Mouse (Mus musculus) megakaryocyte, embryonic 14.5 days (primary cell): ENCODE results near the gene Kcnb1. TPM values are rescaled to one million over a fixed set of nuclear protein-coding genes. Genes with fewer than 3 reads are reported as not detected.

ENCODE experiments used
- H3K27me3 ChIP-seq: replicated peaks from 2 replicates; pipeline ENCODE3; 2012; ENCODE audit warnings: inconsistent platforms
- H3K36me3 ChIP-seq: replicated peaks from 2 replicates; pipeline ENCODE3; 2012; ENCODE audit warnings: low read length, inconsistent platforms, mixed read lengths
- H3K4me1 ChIP-seq: 2 replicates; pipeline ENCODE4 v1.6.1; 2012; ENCODE audit warnings: inconsistent platforms
- H3K4me3 ChIP-seq: replicated peaks from 2 replicates; pipeline ENCODE3; 2012; ENCODE audit warnings: moderate library complexity, mild to moderate bottlenecking, inconsistent platforms
- H3K9me3 ChIP-seq: 2 replicates; pipeline ENCODE4 v1.6.1; 2012; ENCODE audit warnings: inconsistent platforms
- FLI1 ChIP-seq: IDR thresholded peaks from 2 replicates; pipeline ENCODE4 v1.6.1; 2012; ENCODE audit warnings: low read length, inconsistent platforms, mixed read lengths
- GATA1 ChIP-seq: IDR thresholded peaks from 3 replicates; pipeline ENCODE4 v1.6.1; 2012; ENCODE audit warnings: mixed read lengths, low read length, inconsistent platforms, borderline replicate concordance
- polyA plus RNA-seq: library from polyadenylated mRNA; stranded (reverse); fragments of >175 nt; gene quantifications from 2 replicates; pipeline ENCODE4 v1.2.3, GENCODE M21; 2012; ENCODE audit warnings: low replicate concordance; ENCODE audit not compliant: insufficient read depth

Kcnb1 gene
- polyA plus RNA-seq, 1 experiment: 0.02 TPM

DNA sequence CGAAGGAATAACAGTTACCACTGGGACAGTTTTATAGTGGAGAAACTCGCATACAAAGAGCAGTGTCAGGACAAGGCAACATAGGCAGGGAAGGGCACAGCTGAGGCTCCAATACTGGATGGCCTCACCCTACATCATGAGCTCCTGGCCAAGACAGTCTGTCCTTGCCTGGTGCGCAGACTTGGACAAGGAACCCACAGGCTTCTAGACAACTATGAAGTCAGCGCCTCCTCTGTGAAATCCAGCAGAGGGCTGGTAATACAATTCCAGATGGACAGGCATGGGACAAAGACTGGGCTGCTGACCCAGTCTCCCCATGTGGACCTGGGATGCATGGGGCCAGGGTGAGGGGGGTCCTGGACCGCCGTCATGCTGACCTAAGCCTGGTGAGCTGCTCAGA is 34.2 kb upstream of the Kcnb1 start:
- Histone ChIP-seq H3K27me3 (peaks cover 74% of the 10 kb centered on the region), H3K9me3 (peaks cover 5% of the 10 kb centered on the region; the same call in 1 of the 2 replicates), H3K36me3 (no peaks in the 10 kb centered on the region), H3K4me1 (peaks cover 8% of the 10 kb centered on the region), H3K4me3 (no peak overlapping the region)
- TF ChIP-seq GATA1: no peak
- TF ChIP-seq FLI1: no peak

GRCm38 (mm10) chr2:167222152-167222551 is 32.2 kb upstream of the Kcnb1 start:
- H3K4me1 ChIP-seq: peaks cover 10% of the 10 kb centered on the region
- peaks cover 6% of the 10 kb centered on the region; the same call in 1 of the 2 replicates for H3K9me3 ChIP-seq
- no peak for TF ChIP-seq FLI1
- no peak for TF ChIP-seq GATA1
- H3K27me3 ChIP-seq: peaks cover 65% of the 10 kb centered on the region
- no peaks in the 10 kb centered on the region for H3K36me3 ChIP-seq
- no peak overlapping the region for H3K4me3 ChIP-seq

DNA sequence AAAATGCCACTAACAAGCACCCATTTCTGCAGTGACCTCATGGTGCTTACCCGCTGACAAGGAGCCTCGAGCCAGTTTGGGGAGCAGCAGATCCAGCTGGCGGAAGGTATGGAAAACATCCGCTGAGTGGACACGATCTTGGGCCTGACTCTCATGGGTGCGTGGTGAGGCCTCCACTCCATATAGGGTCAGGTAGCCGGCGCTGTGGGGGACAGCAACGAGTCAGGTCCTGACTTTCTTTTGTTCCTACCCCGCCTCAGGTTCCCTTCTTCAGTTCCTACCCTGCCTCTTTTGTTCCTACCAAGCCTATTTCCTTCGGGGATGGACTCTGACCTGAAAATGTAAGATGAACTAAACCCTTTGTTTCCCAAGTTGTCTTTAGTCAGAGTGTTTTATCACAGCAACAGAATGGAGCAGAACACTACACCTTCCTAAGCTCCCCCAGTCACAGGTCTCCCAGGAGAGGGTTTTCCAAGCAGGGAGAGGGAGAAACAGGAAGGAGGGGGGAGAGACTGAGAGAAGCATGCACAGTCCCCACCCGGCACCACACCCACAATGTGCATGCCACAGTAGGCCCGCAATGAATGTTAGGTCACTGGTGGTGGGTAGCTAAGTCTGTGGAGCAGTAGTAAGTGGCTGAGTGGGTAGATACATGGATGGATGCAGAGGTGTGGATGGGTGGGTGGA is 31.3 kb upstream of the Kcnb1 start:
- no peak for TF ChIP-seq GATA1
- no peak for TF ChIP-seq FLI1
- Histone ChIP-seq H3K4me3 (no peak overlapping the region), H3K36me3 (no peaks in the 10 kb centered on the region), H3K4me1 (peaks cover 16% of the 10 kb centered on the region), H3K27me3 (peaks cover 68% of the 10 kb centered on the region), H3K9me3 (peaks cover 8% of the 10 kb centered on the region; the same call in 1 of the 2 replicates)

DNA sequence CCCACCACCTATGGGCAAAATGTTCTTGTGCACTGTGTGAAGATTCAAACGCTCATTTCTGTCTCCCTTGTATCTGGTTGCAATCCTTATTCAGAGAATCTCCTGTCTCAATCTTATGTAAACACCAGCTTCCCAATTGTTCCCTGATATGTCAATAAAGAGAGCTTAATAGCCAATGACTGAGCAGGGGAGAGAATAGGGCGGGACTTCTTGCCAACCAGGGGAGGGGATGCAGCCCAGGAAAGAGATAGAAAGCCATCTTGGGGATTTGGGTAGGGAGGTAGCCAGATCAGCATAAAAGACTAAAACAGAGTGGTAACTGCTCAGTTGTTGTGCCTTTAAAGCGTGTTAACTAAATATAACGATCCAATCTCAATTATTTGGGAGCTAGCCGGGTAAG is 30.8 kb upstream of the Kcnb1 start:
- Histone ChIP-seq H3K4me3 (no peak overlapping the region), H3K4me1 (peaks cover 16% of the 10 kb centered on the region), H3K36me3 (no peaks in the 10 kb centered on the region), H3K9me3 (peaks cover 8% of the 10 kb centered on the region; the same call in 1 of the 2 replicates), H3K27me3 (peaks cover 66% of the 10 kb centered on the region)
- TF ChIP-seq FLI1 (no peak), GATA1 (no peak)

- Histone ChIP-seq H3K4me3 (no peak overlapping the region), H3K4me1 (peaks cover 16% of the 10 kb centered on the region), H3K36me3 (no peaks in the 10 kb centered on the region), H3K9me3 (peaks cover 8% of the 10 kb centered on the region; the same call in 1 of the 2 replicates), H3K27me3 (peaks cover 63% of the 10 kb centered on the region)
- TF ChIP-seq FLI1 (no peak), GATA1 (no peak)
Measured at GRCm38 (mm10) chr2:167219154-167219775, 29.3 kb upstream of the Kcnb1 start.

DNA sequence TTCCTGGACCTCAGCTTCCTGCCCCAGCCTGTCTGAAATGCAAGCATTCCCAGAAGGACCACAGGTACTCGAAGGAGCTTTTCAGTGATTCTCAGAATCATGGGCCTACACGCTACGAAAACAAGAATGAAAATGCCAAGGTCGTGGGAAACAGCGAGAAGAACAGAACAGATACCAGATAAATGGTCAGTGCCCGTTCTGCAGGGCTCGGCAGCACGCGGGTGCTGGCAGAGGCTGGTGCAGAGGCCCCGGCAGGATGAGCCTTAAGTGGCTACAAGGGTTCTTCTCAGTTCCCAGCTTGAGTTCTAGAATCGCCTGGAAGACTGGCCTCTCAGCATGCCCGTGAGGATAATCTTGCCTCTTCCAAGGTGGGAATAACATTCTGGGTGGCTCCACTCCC is 23.7 kb upstream of the Kcnb1 start:
- Histone ChIP-seq H3K27me3 (peaks cover 72% of the 10 kb centered on the region), H3K4me1 (peaks cover 8% of the 10 kb centered on the region; the same call in 1 of the 2 replicates), H3K9me3 (peaks cover 10% of the 10 kb centered on the region), H3K4me3 (no peak overlapping the region), H3K36me3 (no peaks in the 10 kb centered on the region)
- TF ChIP-seq FLI1: no peak
- no peak for TF ChIP-seq GATA1

- TF ChIP-seq FLI1: no peak
- TF ChIP-seq GATA1: no peak
- H3K36me3 ChIP-seq: no peaks in the 10 kb centered on the region
- peaks cover 8% of the 10 kb centered on the region; the same call in 1 of the 2 replicates for H3K4me1 ChIP-seq
- peaks cover 10% of the 10 kb centered on the region for H3K9me3 ChIP-seq
- peaks cover 74% of the 10 kb centered on the region for H3K27me3 ChIP-seq
- no peak overlapping the region for H3K4me3 ChIP-seq
Measured at GRCm38 (mm10) chr2:167213076-167213475, 23.1 kb upstream of the Kcnb1 start.

GRCm38 (mm10) chr2:167212551-167212950 is 22.6 kb upstream of the Kcnb1 start:
- no peak overlapping the region for H3K4me3 ChIP-seq
- TF ChIP-seq GATA1: no peak
- TF ChIP-seq FLI1: no peak

DNA sequence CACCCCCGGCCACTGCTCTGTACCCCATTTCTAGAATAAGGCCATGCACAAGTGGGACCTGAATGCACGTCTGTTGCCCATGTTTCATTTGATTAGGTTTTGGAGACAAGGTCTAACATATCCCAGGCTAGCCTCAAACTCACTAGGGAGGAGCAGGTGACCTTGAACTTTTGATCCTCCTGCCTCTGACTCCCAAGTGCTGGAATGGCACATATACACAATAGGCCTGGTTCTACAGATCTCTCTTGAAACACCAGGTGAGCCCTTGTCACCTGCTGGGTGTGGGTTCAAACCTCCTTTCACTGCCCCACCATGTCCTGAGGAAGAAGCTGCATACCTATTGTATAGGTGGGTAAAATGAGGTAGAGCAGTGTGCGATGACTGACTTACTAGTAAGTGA is 22.1 kb upstream of the Kcnb1 start:
- Histone ChIP-seq H3K9me3 (peaks cover 9% of the 10 kb centered on the region), H3K4me3 (no peak overlapping the region), H3K4me1 (peaks cover 5% of the 10 kb centered on the region; the same call in 1 of the 2 replicates), H3K36me3 (no peaks in the 10 kb centered on the region), H3K27me3 (peaks cover 78% of the 10 kb centered on the region)
- TF ChIP-seq FLI1 (no peak), GATA1 (no peak)

More at GRCm38 (mm10) chr2:167212551-167212950, 22.6 kb upstream of the Kcnb1 start:
- H3K9me3 ChIP-seq: peaks cover 10% of the 10 kb centered on the region
- peaks cover 8% of the 10 kb centered on the region; the same call in 1 of the 2 replicates for H3K4me1 ChIP-seq
- no peaks in the 10 kb centered on the region for H3K36me3 ChIP-seq
- peaks cover 77% of the 10 kb centered on the region for H3K27me3 ChIP-seq

DNA sequence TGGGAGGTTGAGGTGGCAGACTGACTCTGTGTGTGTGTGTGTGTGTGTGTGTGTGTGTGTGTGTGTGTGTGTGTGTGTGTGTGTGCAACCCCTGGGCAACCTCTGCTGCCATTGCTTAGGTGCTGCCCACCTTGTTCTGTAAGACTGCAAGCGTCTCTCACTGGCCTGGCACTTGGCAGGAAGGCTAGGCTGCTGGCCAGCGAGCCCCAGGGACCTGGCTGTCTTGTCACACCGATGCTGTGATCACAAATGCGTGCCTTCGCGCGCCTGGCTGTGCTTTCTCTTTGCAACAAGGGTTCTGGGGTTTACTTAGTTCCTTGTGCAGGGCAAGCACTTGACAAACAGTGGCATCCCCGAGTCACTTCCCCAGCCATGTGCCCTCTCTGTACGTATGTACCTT is 19.9 kb upstream of the Kcnb1 start:
- Histone ChIP-seq H3K4me3 (no peak overlapping the region), H3K4me1 (no peaks in the 10 kb centered on the region), H3K9me3 (peaks cover 7% of the 10 kb centered on the region), H3K36me3 (no peaks in the 10 kb centered on the region), H3K27me3 (peaks cover 78% of the 10 kb centered on the region)
- TF ChIP-seq FLI1: no peak
- TF ChIP-seq GATA1: no peak
